Mouse (Mus musculus): ENCODE measurements at regions not wholly inside any gene's neighbourhood (a gene's known extent, or its start where the extent isn't known, plus 50 kb on each side); places are given as distances from the start of the nearest gene placed in this dataset.

- no peak for DNase-seq
Observed at GRCm38 (mm10) chr17:9905501-9906462, 236.3 kb upstream of the Pabpc6 start.

DNA sequence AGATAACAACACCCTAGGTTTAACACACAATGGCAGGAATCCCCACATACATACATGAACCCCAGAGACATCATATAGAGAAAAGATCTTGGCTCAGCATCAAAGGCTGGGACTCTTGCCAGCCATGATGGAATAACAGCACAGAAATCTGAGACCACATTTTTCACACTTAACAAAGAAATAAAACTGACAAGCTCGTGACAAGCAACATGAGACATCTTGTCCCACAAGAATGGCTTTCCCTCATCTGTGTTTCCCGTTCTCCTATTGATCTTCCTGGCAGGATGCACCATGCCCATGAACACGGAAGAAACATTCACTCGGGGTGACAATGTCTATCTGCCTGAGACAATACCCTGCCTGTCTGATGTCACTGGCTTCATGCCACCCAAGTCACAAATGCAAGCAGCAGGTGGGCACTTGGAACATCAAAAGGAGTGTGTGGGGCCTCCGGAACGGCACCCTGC lies 235.0 kb upstream of the Pabpc6 start:
- no peak for DNase-seq

DNA sequence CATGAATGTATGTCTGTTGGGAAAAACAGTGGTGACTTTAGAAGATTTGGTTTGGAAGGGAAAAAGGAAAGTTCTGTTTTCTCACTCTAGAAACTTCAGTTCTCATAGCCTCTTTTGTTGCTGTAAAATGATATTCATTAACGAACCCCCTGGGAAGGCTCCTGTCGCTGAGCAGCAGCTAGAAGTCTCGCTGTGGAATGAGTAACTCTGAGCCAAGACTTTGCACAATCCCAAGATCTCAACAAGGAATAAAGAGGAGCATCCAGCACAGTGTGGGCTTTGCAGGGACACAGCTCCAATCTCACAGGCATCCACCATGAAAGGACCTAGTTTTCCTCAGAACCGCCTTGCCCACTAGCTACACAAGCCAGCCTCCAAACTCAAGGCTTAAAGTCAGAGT lies 233.8 kb upstream of the Pabpc6 start:
- no peak for DNase-seq

GRCm38 (mm10) chr17:9896964-9897363 lies 227.4 kb upstream of the Pabpc6 start:
- no peak for DNase-seq

- DNase-seq: no peak
Observed at GRCm38 (mm10) chr17:9895686-9896082, 226.2 kb upstream of the Pabpc6 start.

DNA sequence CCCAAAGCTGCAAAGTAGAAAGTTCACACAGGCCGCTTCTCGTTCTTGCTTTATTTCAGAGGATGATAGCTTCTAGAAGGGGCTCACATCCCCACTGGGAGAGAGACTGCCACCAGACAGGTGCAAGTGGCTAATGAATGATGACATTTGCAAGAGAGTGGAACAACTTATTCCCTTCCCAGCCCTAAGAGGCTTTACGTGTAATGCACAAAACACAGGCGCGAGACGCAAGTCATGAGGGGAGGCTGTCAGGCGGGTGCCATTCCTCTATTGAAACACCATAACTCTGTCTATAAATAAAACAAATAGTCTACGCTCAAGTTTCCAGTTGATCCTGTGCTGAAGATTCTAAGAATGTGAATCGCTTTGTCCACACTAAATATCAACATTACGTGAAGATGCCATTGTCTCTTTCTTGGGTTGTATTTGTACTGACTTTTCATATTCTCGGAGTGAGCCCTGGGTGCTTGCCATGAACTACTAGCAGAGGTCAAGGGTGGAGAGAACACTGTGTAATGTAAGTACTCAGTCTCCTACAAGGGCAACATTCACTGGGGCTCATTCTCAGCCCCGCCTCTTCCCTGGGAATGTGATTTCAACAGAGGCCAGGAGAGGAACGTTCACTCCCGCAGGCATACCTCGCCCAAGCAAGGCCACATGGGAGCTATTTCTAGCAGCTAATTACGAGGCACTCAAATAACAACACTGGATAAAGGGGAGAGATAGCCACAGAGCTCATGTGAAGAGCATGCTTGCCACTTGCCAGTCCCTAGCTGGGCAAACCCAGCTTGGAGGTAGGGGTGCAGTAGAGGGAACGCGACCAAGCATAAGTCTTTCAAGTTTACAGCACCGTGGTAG lies 225.5 kb upstream of the Pabpc6 start:
- peak; percentile 83 to 93 for DNase-seq

- peak in 1 of 2 experiments; percentile 49 for DNase-seq
Observed at GRCm38 (mm10) chr17:9893966-9894365, 224.4 kb upstream of the Pabpc6 start.

- no peak for DNase-seq
Observed at GRCm38 (mm10) chr17:9892776-9893175, 223.3 kb upstream of the Pabpc6 start.

GRCm38 (mm10) chr17:9892141-9892540 lies 222.6 kb upstream of the Pabpc6 start:
- no peak for DNase-seq

GRCm38 (mm10) chr17:9888494-9888893 lies 219.0 kb upstream of the Pabpc6 start:
- no peak for DNase-seq

GRCm38 (mm10) chr17:9885110-9885509 lies 215.6 kb upstream of the Pabpc6 start:
- DNase-seq: no peak

GRCm38 (mm10) chr17:9882639-9883226 lies 213.2 kb upstream of the Pabpc6 start:
- no peak for DNase-seq

GRCm38 (mm10) chr17:9879556-9880206 lies 210.2 kb upstream of the Pabpc6 start:
- no peak for DNase-seq

- no peak for DNase-seq
Observed at GRCm38 (mm10) chr17:9873695-9874094, 204.2 kb upstream of the Pabpc6 start.

DNA sequence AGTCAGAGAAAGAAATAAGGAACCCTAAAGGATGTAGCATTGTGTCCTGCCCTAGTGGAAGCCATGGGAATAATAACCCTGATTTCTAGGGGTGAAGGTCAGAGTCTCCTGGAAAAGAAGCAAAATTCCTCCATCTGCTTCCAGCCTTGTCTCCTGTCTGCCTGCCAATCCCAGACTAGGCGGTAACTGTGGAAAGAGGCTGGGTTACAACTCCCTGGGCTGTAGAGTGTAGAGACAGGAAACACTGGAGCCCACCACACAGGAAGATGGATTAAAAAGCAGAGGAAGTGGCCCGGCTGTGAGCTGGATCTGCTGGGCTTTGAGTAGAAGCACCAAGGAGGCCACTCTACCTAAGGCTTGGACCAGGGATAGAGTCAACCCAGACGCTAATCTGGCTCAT lies 200.7 kb upstream of the Pabpc6 start:
- DNase-seq: peak; percentile 38 to 40

DNA sequence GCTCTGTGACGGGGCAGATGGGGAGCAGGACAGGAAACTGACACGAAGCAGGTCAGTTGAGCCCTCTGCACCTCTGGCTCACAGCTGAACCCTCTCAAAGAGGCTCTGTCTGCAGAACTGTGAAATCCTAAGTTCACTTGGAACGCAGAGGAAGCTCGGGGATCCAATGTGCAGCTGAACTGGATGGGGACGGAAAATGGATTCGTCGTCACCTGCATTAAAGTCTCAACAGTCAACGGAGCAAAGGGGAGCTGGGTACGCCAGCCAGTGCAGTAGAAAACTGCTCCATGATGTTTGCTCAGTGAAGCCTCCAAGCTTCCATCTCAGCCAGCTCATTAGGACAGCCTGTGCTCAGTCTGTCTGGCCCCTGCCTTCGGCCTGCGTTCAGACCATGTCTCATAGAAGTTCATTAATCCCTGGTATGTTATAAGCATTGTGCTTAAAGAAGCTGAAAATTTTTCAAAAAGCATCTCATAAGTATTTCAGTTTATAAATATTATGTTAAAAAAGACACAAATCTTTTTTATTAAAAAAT lies 199.3 kb upstream of the Pabpc6 start:
- DNase-seq: no peak

- DNase-seq: no peak
Observed at GRCm38 (mm10) chr17:9864254-9864653, 194.7 kb upstream of the Pabpc6 start.

GRCm38 (mm10) chr17:9861923-9862854 lies 192.7 kb upstream of the Pabpc6 start:
- DNase-seq: no peak

- DNase-seq: no peak
Observed at GRCm38 (mm10) chr17:9861346-9861745, 191.8 kb upstream of the Pabpc6 start.

DNA sequence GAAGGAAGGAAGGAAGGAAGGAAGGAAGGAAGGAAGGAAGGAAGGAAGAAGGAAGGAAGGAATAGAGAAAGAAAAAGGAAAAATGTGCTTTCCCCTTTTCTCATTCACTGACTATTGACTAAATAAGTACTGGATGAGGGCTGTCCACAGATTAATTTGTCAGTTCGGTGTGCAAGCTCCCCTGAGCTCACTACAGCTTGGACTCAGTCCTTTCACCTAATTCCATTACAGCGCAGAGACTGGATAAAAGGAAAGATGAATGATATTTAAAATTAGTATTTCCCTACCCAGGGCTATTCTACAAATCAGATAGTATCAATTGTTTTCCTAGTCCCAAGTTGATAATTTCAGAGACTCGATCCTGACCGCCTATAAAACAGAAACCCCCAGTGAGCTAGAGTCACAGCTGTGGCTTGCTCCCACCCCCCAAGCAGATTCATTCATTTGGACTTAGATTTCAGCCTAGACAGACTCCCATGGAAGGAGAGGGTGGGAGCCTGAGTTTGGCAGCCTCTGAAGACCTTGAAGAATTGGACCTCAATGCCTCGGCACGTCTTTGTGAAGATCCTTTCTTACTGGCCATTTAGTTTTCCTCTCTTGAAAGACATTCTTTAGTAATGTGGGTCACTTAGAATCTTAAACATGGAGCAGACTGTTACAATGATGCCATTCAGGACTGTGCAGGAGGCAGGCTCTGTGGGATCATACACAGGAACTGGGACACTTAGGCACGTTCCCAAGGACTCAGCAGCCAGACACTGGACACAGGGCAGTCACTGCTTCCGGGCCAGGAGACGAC lies 179.2 kb upstream of the Pabpc6 start:
- DNase-seq: peak in 1 of 2 experiments; percentile 48
